Mouse (Mus musculus): ENCODE measurements around the gene 1700080O16Rik. TPM values are rescaled to one million over a fixed set of nuclear protein-coding genes. Genes with fewer than 3 reads are reported as not detected.

1700080O16Rik gene
- total RNA-seq (2021), result not detected
- long read RNA-seq, experiment 1, result 0 reads
- long read RNA-seq, experiment 2, result 0 reads

DNA sequence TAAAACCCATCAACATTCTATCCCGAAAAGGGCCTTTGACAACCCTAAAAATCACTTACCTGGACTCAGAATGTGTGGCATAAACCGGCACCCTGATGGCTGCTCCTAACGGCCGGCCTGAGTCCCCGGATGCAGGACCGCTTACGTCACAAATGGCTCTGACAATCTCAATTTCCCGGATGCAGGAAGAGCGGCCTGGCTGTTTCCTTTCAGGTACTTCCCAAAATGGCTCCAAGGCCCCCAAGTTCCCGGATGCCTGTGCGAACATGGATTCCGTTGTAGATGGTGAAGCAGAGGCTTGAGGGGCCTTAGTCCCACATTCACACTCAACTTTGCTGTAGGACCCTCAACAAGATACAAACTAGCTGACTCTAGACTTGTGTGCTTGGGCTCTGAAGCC is at the start of gene 1700080O16Rik:
Gene 1700080O16Rik, minus strand, starts transcription at position 101 of the 400 bp plus-strand sequence.
- intact Hi-C loops (cut with DNase I), result no loop called here
- no peak for DNase-seq

DNA sequence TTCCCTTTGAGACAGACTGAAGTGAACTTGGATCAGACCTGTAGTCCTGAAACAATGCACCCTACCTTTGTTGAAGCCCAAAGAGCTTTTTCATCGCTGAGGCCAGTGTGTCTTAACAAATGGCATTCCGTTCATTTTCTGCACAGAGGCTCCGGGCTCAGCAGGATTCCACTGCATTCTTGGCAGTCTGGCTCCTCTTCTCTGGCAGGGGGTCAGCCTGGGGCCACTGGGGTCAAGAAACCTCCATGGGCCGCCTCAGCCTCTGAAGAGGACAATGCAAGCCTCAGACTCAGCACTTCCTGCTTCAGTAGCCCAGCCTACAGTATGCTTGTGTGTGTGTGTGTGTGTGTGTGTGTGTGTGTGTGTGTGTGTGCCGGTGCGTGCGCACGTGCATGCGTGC is 45.1 kb upstream of the 1700080O16Rik start:
- DNase-seq, result peak in 1 of 2 experiments; percentile 15
- intact Hi-C loops (cut with DNase I), result no loop called here

DNA sequence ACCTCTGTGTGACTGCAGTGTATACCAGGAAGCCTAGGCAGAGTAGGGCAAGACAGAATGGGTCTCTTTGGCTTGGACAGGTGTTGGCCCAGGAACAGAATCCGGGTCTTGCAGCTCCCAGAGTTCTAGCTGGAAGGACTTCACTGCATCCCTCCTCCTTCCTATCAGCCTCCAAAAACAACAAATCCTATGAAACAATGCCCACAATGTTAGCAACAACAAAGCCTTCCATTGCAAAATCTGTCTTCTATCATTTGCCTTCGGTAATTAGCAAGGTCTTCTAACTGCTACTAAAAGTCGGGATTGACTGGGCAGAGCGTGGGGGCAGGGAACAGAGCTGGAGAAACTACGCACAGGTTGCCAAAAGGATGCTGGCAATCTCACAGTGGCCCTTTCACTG is 27.5 kb upstream of the 1700080O16Rik start:
- intact Hi-C loops (cut with DNase I), result no loop called here
- DNase-seq, result no peak

DNA sequence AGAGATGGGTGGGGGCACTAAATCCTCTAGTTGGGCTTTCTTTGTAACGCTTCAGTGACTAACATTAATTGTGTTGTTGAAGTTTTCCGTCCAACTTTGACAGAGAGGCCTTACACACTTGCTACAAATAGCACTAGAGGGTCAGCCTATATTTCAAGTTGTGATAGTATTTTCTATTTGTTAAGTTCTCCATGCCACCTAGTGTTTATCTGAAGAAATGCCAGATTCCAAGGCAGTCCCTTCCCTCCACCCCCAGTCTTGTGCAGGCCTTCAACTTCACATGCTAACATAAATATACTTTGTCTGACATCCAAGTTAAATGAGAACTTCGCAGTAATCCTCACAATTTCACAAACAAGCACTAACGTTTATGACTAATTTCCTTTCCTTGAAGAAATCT is 26.9 kb upstream of the 1700080O16Rik start:
- no peak for DNase-seq
- intact Hi-C loops (cut with DNase I), result no loop called here

DNA sequence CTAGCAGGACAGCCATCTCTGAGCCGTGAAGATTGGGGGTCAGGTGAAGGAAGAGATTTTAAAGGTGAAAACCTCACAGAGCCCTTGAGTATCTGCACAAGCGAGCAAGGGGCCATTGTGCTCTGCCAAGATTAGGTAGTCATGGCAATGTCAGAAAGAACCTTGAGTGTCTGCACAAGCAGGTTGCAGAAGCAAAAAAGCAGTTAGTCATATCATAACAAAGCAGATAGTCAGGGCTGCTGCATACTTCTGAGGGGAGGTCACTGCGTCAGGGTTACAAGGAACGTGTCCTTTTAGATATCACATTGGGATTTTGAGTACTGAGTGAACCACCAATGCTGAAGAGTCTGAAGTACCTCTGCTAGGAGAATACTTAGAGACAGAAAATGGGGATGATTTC is 3.8 kb upstream of the 1700080O16Rik start:
- intact Hi-C loops (cut with DNase I), result no loop called here
- DNase-seq, result no peak

DNA sequence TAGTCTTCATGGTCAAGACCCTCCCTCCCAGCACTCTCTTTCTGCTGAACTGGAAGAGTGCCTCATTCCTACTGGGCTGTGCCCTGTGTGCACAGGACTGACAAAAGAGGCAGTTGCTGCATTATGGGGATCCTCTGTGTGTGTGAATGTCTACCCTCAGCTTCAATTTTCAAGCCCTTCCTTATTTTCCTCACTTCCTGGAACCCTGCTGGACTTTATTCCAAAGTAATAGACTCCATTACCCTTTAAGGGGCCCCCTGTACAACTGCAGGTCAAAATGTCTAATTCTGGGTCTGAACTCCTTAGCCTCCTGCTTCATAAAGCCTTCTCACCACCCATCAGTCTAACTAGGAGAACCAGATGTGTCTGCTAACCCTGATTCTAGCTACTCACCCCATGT is 2.0 kb upstream of the 1700080O16Rik start:
- intact Hi-C loops (cut with DNase I), result no loop called here
- no peak for DNase-seq

DNA sequence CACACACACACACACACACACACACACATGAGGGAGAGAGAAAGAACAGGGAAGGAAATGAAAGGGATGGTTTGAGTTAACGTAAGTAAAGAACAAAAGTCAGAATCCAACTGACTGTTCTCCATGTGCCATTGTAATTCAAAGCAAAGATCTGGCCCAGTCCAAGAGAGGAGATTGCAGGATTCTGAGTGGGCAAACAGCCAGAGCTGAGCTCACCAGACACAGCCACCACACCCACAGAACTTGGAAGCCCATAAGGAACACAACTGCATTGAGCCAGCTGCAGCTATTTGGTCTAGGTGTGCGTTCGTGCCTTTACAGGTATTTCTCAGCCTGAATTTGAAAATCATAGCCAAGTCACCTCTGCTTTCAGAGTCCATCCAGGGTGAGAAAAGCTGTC is 24.5 kb downstream of the 1700080O16Rik start:
- intact Hi-C loops (cut with DNase I), result no loop called here
- DNase-seq, result peak; percentile 15 to 37

DNA sequence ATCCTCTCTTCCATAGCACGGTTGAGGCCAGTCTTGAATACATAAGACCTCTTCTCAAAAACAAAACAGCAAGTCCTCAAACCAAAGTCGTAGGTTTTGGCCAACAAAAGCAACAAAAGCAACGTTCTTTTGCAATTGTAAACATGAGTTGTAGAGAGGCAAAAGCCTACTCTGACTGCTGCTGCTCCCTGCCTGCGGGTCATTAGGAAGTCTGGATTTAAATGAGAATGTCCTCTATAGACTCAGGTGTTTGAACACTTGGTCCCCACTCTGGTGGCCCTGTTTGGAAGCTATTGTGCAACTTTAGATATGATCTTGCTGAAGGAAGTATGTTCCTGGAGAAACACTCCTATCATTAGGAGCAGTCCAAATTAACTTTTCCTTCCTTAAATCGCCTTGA is 34.5 kb downstream of the 1700080O16Rik start:
- intact Hi-C loops (cut with DNase I), result no loop called here
- no peak for DNase-seq

DNA sequence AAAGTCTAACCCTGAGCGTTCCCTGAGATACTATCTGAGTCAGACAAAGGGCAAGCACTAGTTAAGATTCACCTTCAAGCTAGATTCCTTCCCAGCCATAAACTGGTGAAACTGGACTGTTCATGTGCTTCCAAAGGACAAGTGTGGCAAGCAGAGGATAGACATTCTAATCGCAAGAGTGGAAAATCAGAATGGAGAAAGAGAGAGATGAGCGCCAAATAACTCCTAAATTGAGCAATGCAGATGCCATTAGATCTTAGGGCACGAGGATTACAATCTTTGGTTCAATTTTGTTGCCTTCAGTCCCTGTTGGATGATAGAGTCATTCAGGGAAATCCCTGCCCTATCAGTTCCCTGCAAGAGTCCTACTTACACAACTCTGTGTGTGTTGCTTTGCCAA is 53.5 kb downstream of the 1700080O16Rik start:
- intact Hi-C loops (cut with DNase I), result loop anchor here (10.0 kb wide), 3 partner anchors 154 to 524 kb away; no protein-coding TSS in a partner anchor
- no peak for DNase-seq

Other genes starting within 250 kb of the 1700080O16Rik start
- not detected for gene Usp26, start 171.5 kb downstream of the 1700080O16Rik start, total RNA-seq (2021)
- gene Gpc4, start 192.5 kb upstream of the 1700080O16Rik start, total RNA-seq (2021), result 10 to 100 TPM; 28.6 to 38.7 TPM

All from gastrocnemius, postnatal 36 days (tissue).